Mouse (Mus musculus): ENCODE results near the gene Ifi27l2a. TPM values are rescaled to one million over a fixed set of nuclear protein-coding genes. Genes with fewer than 3 reads are reported as not detected.
"Not testable (repeated sequence)": the region's sequence is repeated elsewhere in the genome, so short reads cannot be mapped to it uniquely, and the experiment has no call there.

The Ifi27l2a gene
- polyA plus RNA-seq, 1 experiment from 2014 or later, result 9.6 TPM

GRCm38 (mm10) chr12:103477461-103478015, 34.1 kb upstream of the Ifi27l2a start:
- Histone ChIP-seq H3K27me3 (ENCODE audit: control insufficient read depth, insufficient read depth, low read depth, low read length) (no peaks in the 10 kb centered on the region), H3K4me3 (ENCODE audit: low read depth, low read length) (no peak overlapping the region), H3K4me1 (ENCODE audit: control insufficient read depth, low read depth, low read length) (no peaks in the 10 kb centered on the region), H3K36me3 (ENCODE audit: control insufficient read depth, insufficient read depth) (no peaks in the 10 kb centered on the region), H3K9ac (ENCODE audit: low read depth, low read length) (no peak overlapping the region), H3K27ac (ENCODE audit: low read length) (no peak overlapping the region), H3K9me3 (replicated peaks; ENCODE audit: control insufficient read depth, low read length) (no peaks in the 10 kb centered on the region), H3K4me2 (ENCODE audit: low read depth, low read length) (no peak overlapping the region)
- 56% methylated on average over 7 of the region's 7 CpGs for WGBS (ENCODE audit: insufficient replicate concordance)
- no peak for ATAC-seq (ENCODE audit: low read depth)

- H3K36me3 ChIP-seq (ENCODE audit: control insufficient read depth, insufficient read depth), result no peaks in the 10 kb centered on the region
- H3K27me3 ChIP-seq (ENCODE audit: control insufficient read depth, insufficient read depth, low read depth, low read length), result no peaks in the 10 kb centered on the region
- no peak for ATAC-seq (ENCODE audit: low read depth)
- no peaks in the 10 kb centered on the region for H3K4me1 ChIP-seq (ENCODE audit: control insufficient read depth, low read depth, low read length)
- no peak overlapping the region for H3K4me3 ChIP-seq (ENCODE audit: low read depth, low read length)
- H3K9me3 ChIP-seq (replicated peaks; ENCODE audit: control insufficient read depth, low read length), result no peaks in the 10 kb centered on the region
- H3K9ac ChIP-seq (ENCODE audit: low read depth, low read length), result no peak overlapping the region
- H3K4me2 ChIP-seq (ENCODE audit: low read depth, low read length), result no peak overlapping the region
- no peak overlapping the region for H3K27ac ChIP-seq (ENCODE audit: low read length)
- 64% methylated on average over 1 of the region's 1 CpGs for WGBS (ENCODE audit: insufficient replicate concordance)
Measured at GRCm38 (mm10) chr12:103476779-103477389, 33.4 kb upstream of the Ifi27l2a start.

- ATAC-seq (ENCODE audit: low read depth), result no peak
- H3K4me3 ChIP-seq (ENCODE audit: low read depth, low read length), result no peak overlapping the region
- 28% methylated on average over 2 of the region's 2 CpGs for WGBS (ENCODE audit: insufficient replicate concordance)
- H3K9me3 ChIP-seq (replicated peaks; ENCODE audit: control insufficient read depth, low read length), result no peaks in the 10 kb centered on the region
- no peak overlapping the region for H3K4me2 ChIP-seq (ENCODE audit: low read depth, low read length)
- H3K9ac ChIP-seq (ENCODE audit: low read depth, low read length), result no peak overlapping the region
- no peaks in the 10 kb centered on the region for H3K27me3 ChIP-seq (ENCODE audit: control insufficient read depth, insufficient read depth, low read depth, low read length)
- no peaks in the 10 kb centered on the region for H3K4me1 ChIP-seq (ENCODE audit: control insufficient read depth, low read depth, low read length)
- H3K36me3 ChIP-seq (ENCODE audit: control insufficient read depth, insufficient read depth), result no peaks in the 10 kb centered on the region
- no peak overlapping the region for H3K27ac ChIP-seq (ENCODE audit: low read length)
Measured at GRCm38 (mm10) chr12:103474481-103474880, 31.0 kb upstream of the Ifi27l2a start.

- H3K9me3 ChIP-seq (replicated peaks; ENCODE audit: control insufficient read depth, low read length), result no peaks in the 10 kb centered on the region
- 39% methylated on average over 3 of the region's 3 CpGs for WGBS (ENCODE audit: insufficient replicate concordance)
- H3K4me3 ChIP-seq (ENCODE audit: low read depth, low read length), result no peak within 1 kb of the TSS
- no peak for ATAC-seq (ENCODE audit: low read depth)
- no peaks in the 10 kb centered on the region for H3K36me3 ChIP-seq (ENCODE audit: control insufficient read depth, insufficient read depth)
- no peaks in the 10 kb centered on the region for H3K27me3 ChIP-seq (ENCODE audit: control insufficient read depth, insufficient read depth, low read depth, low read length)
- no peaks in the 10 kb centered on the region for H3K4me1 ChIP-seq (ENCODE audit: control insufficient read depth, low read depth, low read length)
- H3K9ac ChIP-seq (ENCODE audit: low read depth, low read length), result no peak within 1 kb of the TSS
- H3K27ac ChIP-seq (ENCODE audit: low read length), result no peak within 1 kb of the TSS
- H3K4me2 ChIP-seq (ENCODE audit: low read depth, low read length), result no peak within 1 kb of the TSS
Measured at GRCm38 (mm10) chr12:103457140-103457539, 13.7 kb upstream of the Ifi27l2a start, which contains the start of gene Ifi27l2b. Ifi27l2b (minus strand) TSS chr12:103457223.

- not testable (repeated sequence) for H3K27me3 ChIP-seq (ENCODE audit: control insufficient read depth, insufficient read depth, low read depth, low read length); ATAC-seq (ENCODE audit: low read depth); H3K36me3 ChIP-seq (ENCODE audit: control insufficient read depth, insufficient read depth); H3K9me3 ChIP-seq (replicated peaks; ENCODE audit: control insufficient read depth, low read length); H3K4me2 ChIP-seq (ENCODE audit: low read depth, low read length); H3K4me3 ChIP-seq (ENCODE audit: low read depth, low read length); H3K27ac ChIP-seq (ENCODE audit: low read length); H3K4me1 ChIP-seq (ENCODE audit: control insufficient read depth, low read depth, low read length); H3K9ac ChIP-seq (ENCODE audit: low read depth, low read length)
- WGBS (ENCODE audit: insufficient replicate concordance), result no CpG with 5 or more reads among the region's 1 CpGs
Measured at GRCm38 (mm10) chr12:103456727-103457126, 13.2 kb upstream of the Ifi27l2a start.

GRCm38 (mm10) chr12:103453361-103453760, 9.9 kb upstream of the Ifi27l2a start:
- Histone ChIP-seq H3K36me3 (ENCODE audit: control insufficient read depth, insufficient read depth) (no peaks in the 10 kb centered on the region), H3K9ac (ENCODE audit: low read depth, low read length) (no peak overlapping the region), H3K9me3 (replicated peaks; ENCODE audit: control insufficient read depth, low read length) (no peaks in the 10 kb centered on the region), H3K27ac (ENCODE audit: low read length) (no peak overlapping the region), H3K4me1 (ENCODE audit: control insufficient read depth, low read depth, low read length) (no peaks in the 10 kb centered on the region), H3K4me2 (ENCODE audit: low read depth, low read length) (no peak overlapping the region), H3K4me3 (ENCODE audit: low read depth, low read length) (no peak overlapping the region), H3K27me3 (ENCODE audit: control insufficient read depth, insufficient read depth, low read depth, low read length) (no peaks in the 10 kb centered on the region)
- no peak for ATAC-seq (ENCODE audit: low read depth)

GRCm38 (mm10) chr12:103445060-103445459, 1.6 kb upstream of the Ifi27l2a start:
- H3K9ac ChIP-seq (ENCODE audit: low read depth, low read length), result no peak overlapping the region
- 64% methylated on average over 3 of the region's 3 CpGs for WGBS (ENCODE audit: insufficient replicate concordance)

GRCm38 (mm10) chr12:103444261-103444660, 781 bp upstream of the Ifi27l2a start:
- H3K9ac ChIP-seq (ENCODE audit: low read depth, low read length); H3K9me3 ChIP-seq (replicated peaks; ENCODE audit: control insufficient read depth, low read length); H3K4me2 ChIP-seq (ENCODE audit: low read depth, low read length); H3K4me3 ChIP-seq (ENCODE audit: low read depth, low read length); H3K36me3 ChIP-seq (ENCODE audit: control insufficient read depth, insufficient read depth); H3K27me3 ChIP-seq (ENCODE audit: control insufficient read depth, insufficient read depth, low read depth, low read length); H3K27ac ChIP-seq (ENCODE audit: low read length); ATAC-seq (ENCODE audit: low read depth); H3K4me1 ChIP-seq (ENCODE audit: control insufficient read depth, low read depth, low read length): not testable (repeated sequence)
- WGBS (ENCODE audit: insufficient replicate concordance), result 34% methylated on average over 6 of the region's 7 CpGs

More at GRCm38 (mm10) chr12:103445060-103445459, 1.6 kb upstream of the Ifi27l2a start:
- Histone ChIP-seq H3K9me3 (replicated peaks; ENCODE audit: control insufficient read depth, low read length) (no peaks in the 10 kb centered on the region), H3K36me3 (ENCODE audit: control insufficient read depth, insufficient read depth) (no peaks in the 10 kb centered on the region), H3K27me3 (ENCODE audit: control insufficient read depth, insufficient read depth, low read depth, low read length) (no peaks in the 10 kb centered on the region), H3K4me1 (ENCODE audit: control insufficient read depth, low read depth, low read length) (no peaks in the 10 kb centered on the region), H3K27ac (ENCODE audit: low read length) (no peak overlapping the region), H3K4me3 (ENCODE audit: low read depth, low read length) (no peak overlapping the region), H3K4me2 (ENCODE audit: low read depth, low read length) (no peak overlapping the region)
- ATAC-seq (ENCODE audit: low read depth), result no peak

GRCm38 (mm10) chr12:103437601-103438000, 5.9 kb downstream of the Ifi27l2a start:
- ATAC-seq (ENCODE audit: low read depth), result no peak
- no peaks in the 10 kb centered on the region for H3K4me1 ChIP-seq (ENCODE audit: control insufficient read depth, low read depth, low read length)
- H3K27ac ChIP-seq (ENCODE audit: low read length), result no peak overlapping the region
- 79% methylated on average over 1 of the region's 1 CpGs for WGBS (ENCODE audit: insufficient replicate concordance)
- H3K9me3 ChIP-seq (replicated peaks; ENCODE audit: control insufficient read depth, low read length), result no peaks in the 10 kb centered on the region
- H3K36me3 ChIP-seq (ENCODE audit: control insufficient read depth, insufficient read depth), result no peaks in the 10 kb centered on the region
- H3K4me3 ChIP-seq (ENCODE audit: low read depth, low read length), result no peak overlapping the region
- H3K27me3 ChIP-seq (ENCODE audit: control insufficient read depth, insufficient read depth, low read depth, low read length), result no peaks in the 10 kb centered on the region
- no peak overlapping the region for H3K4me2 ChIP-seq (ENCODE audit: low read depth, low read length)
- no peak overlapping the region for H3K9ac ChIP-seq (ENCODE audit: low read depth, low read length)

All from liver, embryonic 16.5 days (tissue).